Mouse (Mus musculus) embryonic fibroblast, embryonic 13.5 days (primary cell): ENCODE data around the gene Hnrnpr.

Experiments used
- CTCF ChIP-seq: IDR thresholded peaks from 2 replicates; pipeline ENCODE4 v1.5.1; 2011; ENCODE audit warnings: mild to moderate bottlenecking, control low read depth, low read length, moderate library complexity, borderline replicate concordance; ENCODE audit not compliant: insufficient read depth
- POLR2A ChIP-seq: IDR thresholded peaks from 2 replicates; pipeline ENCODE4 v1.6.1; 2011; ENCODE audit warnings: low read depth, mild to moderate bottlenecking, control low read depth, low read length, moderate library complexity

DNA sequence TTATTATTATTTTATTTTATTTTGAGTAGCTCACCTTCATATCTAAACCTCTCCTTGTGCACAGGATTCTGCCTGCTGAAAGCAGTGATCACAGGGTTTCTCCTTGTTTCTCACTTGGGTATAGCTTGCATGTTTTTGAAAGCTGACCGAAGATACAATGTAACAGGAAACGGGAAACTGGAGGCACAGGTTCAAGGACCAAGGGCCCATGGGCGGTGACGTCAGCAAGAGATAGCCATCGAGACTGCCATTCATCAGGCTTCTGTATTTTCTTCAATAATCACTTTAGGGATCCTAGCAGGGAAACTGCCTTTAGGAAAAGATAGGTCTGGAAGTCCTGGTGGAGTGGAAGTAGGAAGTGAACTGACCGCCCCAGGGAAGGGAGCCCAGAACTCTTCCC lies 19.1 kb upstream of the Hnrnpr start:
- no peak for TF ChIP-seq CTCF
- no peak for TF ChIP-seq POLR2A
